Mouse (Mus musculus) heart, embryonic 10.5 days (tissue): ENCODE results near the gene Efcc1. TPM values are rescaled to one million over a fixed set of nuclear protein-coding genes. Genes with fewer than 3 reads are reported as not detected.
A peak's percentile ranks its signal among the peaks of the same experiment; 100 is the strongest.

Experiments used
- DNase-seq: peaks from one replicate; pipeline ENCODE4 v3.0.0-alpha.2; 2017; ENCODE audit warnings: low spot score
- H3K27ac ChIP-seq: fragments of 300-500 bp; sonication (generic); 2 replicates; pipeline ENCODE4 v1.5.1; 2016; ENCODE audit warnings: mild to moderate bottlenecking
- H3K27me3 ChIP-seq: fragments of 300-500 bp; sonication (generic); 2 replicates; pipeline ENCODE4 v1.6.1; 2016; ENCODE audit warnings: mild to moderate bottlenecking; ENCODE audit not compliant: poor library complexity, insufficient read depth, severe bottlenecking
- H3K36me3 ChIP-seq: fragments of 300-500 bp; sonication (generic); 2 replicates; pipeline ENCODE4 v1.6.1; 2016; ENCODE audit warnings: mild to moderate bottlenecking, moderate library complexity
- H3K4me1 ChIP-seq: fragments of 300-500 bp; sonication (generic); 2 replicates; pipeline ENCODE4 v1.6.1; 2016; ENCODE audit warnings: mild to moderate bottlenecking
- H3K4me3 ChIP-seq: fragments of 300-500 bp; sonication (generic); 2 replicates; pipeline ENCODE4 v1.5.1; 2016; ENCODE audit warnings: mild to moderate bottlenecking, moderate library complexity
- H3K9me3 ChIP-seq: fragments of 300-500 bp; sonication (generic); 2 replicates; pipeline ENCODE4 v1.6.1; 2016; ENCODE audit warnings: mild to moderate bottlenecking, moderate library complexity
- WGBS: fragments of 180-500 bp; shearing (Covaris S2); methylation state at CpG from one replicate; pipeline ENCODE4 v1.1.7; 2016; 5-methylcytosine and 5-hydroxymethylcytosine counted together
- polyA plus RNA-seq: library from polyadenylated mRNA; unstranded; fragments of >200 nt; fragmentation: Nextera tagmentation; extraction: Ambion mirVana; gene quantifications from 2 replicates; pipeline ENCODE4 v1.2.1, GENCODE M21; 2016

The Efcc1 gene
- 0.21 and 0.25 TPM in 2 replicates for polyA plus RNA-seq

DNA sequence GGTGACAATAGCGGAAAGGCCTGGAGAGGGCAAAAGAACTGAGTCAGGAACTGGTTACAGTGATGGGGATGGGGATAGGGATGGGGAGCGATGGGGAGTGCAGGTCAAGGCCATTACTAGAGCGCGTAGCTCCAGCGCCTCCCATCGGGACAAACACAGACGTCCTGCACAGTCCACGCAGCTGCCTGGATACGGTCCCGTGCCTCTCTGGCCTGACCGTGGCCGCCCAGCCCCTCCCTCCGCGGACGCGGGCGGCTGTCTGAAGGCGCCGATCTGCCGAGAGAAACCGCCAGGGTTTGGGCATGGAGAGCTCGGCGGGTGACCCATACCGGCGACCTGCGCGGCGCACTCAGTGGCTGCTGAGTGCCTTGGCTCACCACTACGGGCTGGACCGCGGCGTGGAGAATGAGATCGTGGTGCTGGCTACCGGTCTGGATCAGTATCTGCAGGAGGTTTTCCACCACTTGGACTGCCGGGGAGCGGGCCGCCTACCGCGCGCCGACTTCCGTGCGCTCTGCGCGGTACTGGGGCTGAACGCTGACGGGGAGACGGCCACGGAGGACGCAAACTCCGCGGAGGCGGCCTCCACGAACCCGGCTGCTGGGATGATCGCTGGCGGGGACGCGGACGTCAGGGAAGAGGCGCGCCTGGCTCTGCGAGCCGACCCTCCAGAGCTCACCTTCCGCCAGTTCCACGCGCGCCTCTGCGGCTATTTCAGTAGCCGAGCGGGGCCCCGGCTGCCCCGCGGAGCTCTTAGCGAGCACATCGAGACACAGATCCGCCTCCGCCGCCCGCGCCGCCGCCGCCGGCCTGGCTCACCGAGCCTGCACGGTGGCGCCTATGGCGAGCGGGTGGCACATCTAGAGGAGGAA is at the start of gene Efcc1:
Gene Efcc1, plus strand, starts transcription at position 279 of the 872 bp plus-strand sequence.
- Histone ChIP-seq H3K4me1 (peaks cover 43% of the 10 kb centered on the region), H3K36me3 (no peaks in the 10 kb centered on the region), H3K27ac (peak within 1 kb of the TSS; percentile 60), H3K27me3 (peaks cover 82% of the 10 kb centered on the region), H3K9me3 (no peaks in the 10 kb centered on the region), H3K4me3 (peak within 1 kb of the TSS; percentile 74)
- DNase-seq = no peak
- under 1% methylated on average over 90 of the region's 90 CpGs for WGBS

DNA sequence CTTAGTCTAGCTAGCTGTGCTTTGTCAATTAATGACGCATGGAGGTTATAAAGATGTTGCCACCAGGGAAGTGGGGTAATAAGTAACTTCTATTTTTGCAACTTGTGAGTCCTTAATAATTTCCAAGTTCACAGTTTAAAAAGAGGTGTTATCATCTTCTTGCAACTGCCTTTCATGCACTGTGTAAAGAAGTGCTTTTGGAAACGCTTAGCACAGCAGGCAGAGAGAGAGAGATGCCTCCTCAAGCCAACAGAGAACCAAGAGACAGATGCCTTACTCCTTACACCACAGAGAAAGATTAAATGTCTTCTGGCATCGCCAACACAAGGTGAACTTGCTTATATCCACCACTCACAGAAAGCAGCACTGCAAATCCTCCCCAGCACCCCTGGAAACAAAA is 34.7 kb upstream of the Efcc1 start:
- no peak for DNase-seq
- Histone ChIP-seq H3K4me3 (no peak overlapping the region), H3K36me3 (no peaks in the 10 kb centered on the region), H3K27me3 (peaks cover 10% of the 10 kb centered on the region), H3K27ac (no peak overlapping the region), H3K9me3 (no peaks in the 10 kb centered on the region), H3K4me1 (no peaks in the 10 kb centered on the region)
- WGBS = 72% methylated on average over 3 of the region's 3 CpGs

DNA sequence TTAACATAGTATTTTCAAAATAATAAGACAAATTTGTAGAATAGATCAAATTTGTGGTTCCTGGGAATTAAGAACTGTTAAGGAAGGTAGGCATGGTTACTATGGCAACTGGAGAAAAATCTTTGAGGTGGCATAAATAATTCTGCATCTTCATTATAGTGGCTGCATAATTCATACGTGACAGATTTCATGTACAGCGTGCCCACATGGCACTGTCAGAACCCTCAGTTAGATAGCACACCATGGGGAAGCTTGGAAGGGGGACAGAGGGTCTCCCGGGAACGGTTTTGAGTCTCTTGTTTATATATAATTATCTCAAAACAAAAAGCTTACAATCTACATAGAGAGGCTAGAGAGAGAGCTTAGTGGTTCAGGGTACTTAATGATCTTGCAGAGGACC is 34.1 kb upstream of the Efcc1 start:
- Histone ChIP-seq H3K36me3 (no peaks in the 10 kb centered on the region), H3K9me3 (no peaks in the 10 kb centered on the region), H3K4me1 (no peaks in the 10 kb centered on the region), H3K27ac (no peak overlapping the region), H3K4me3 (no peak overlapping the region), H3K27me3 (peaks cover 10% of the 10 kb centered on the region)
- 86% methylated on average over 4 of the region's 4 CpGs for WGBS
- DNase-seq = no peak

DNA sequence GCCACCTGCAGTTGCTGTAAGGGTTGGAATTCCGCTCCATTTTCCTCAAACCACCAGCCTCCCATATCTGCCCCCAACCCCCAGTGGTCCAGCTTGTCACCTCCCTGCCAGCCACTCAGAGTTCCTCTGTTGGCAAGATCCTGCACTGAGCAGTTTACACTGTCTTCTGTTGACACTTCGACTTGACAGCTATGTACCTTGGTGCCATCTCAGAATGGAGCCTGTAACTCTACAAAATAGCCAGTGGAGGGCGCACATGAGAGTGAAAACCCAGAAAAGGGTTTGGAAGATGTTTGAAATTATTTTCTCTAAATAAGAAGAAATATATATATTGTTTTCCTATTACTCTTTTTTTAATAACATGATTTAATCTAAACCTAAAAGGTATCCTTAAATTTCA is 24.4 kb upstream of the Efcc1 start:
- H3K4me1 ChIP-seq = no peaks in the 10 kb centered on the region
- no peak overlapping the region for H3K27ac ChIP-seq
- H3K27me3 ChIP-seq = 0 out of 2 replicates have a peak, but pooled peaks cover 14% of the 10 kb centered on the region
- DNase-seq = no peak
- no peaks in the 10 kb centered on the region for H3K9me3 ChIP-seq
- 45% methylated on average over 3 of the region's 3 CpGs for WGBS
- H3K4me3 ChIP-seq = no peak overlapping the region
- H3K36me3 ChIP-seq = no peaks in the 10 kb centered on the region

DNA sequence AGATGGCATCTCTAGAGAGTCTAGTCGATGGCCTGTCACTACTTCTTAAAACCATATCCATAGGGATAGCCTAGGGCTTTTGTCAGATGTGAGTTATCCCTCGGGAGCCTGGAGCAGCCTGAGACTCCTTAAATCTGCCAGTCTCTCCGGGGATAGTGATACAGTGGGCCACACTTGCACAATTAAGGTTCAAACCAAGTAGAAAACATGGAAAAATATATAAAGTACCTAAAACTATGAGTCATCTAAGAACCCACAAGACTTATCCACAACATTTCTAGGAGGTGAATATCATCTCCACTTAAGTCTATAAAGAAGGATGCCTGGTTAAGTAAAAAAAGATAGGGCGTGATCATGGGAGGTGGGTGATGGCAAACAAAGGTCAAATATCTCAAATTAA is 18.4 kb upstream of the Efcc1 start:
- no peak overlapping the region for H3K4me3 ChIP-seq
- peaks cover 21% of the 10 kb centered on the region for H3K27me3 ChIP-seq
- no peak overlapping the region for H3K27ac ChIP-seq
- WGBS = 76% methylated on average over 4 of the region's 4 CpGs
- H3K36me3 ChIP-seq = no peaks in the 10 kb centered on the region
- no peak for DNase-seq
- H3K4me1 ChIP-seq = no peaks in the 10 kb centered on the region
- no peaks in the 10 kb centered on the region for H3K9me3 ChIP-seq

DNA sequence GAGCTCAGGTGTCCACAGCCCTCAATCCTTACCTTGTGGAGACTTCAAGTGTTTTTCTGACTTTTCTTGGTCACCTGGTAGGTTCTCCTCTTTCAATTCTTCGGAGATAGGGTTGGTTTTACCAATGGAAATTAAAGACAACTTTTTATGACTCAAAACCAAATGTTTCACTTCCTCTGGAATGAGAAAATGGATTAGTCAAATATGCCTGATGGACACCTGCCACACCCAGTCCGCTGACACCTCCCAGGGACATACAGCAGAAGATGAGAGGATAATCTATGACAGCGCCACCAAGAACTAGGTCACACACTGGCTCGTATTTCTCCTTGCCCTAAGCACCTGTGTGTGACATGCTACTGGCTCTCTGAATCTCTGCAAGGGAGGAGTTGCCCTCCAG is 16.6 kb upstream of the Efcc1 start:
- Histone ChIP-seq H3K4me3 (no peak overlapping the region), H3K27me3 (peaks cover 19% of the 10 kb centered on the region), H3K4me1 (no peaks in the 10 kb centered on the region), H3K27ac (no peak overlapping the region), H3K36me3 (no peaks in the 10 kb centered on the region), H3K9me3 (no peaks in the 10 kb centered on the region)
- DNase-seq = no peak
- 70% methylated on average over 4 of the region's 4 CpGs for whole genome bisulfite sequencing

DNA sequence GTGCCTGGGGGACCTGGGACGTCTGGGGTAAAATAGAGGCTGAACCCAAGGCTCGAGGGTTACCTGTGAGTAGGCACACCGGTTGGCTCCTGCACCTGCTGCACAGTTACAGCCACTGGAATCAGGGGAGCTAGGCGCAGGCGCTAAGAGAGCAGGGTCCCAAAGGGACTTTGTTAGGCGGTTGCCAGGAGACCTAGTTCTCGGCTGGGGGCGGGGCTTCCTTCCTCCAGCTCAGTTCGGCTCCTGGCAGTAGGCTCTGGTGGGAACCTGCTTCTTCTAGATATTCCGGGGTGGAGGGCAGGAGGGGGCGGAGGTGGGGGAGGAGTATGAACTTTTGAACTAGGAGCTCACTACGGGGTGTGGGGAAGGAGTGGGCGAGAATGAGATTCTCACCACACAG is 8.0 kb upstream of the Efcc1 start:
- no peaks in the 10 kb centered on the region for H3K9me3 ChIP-seq
- peak; percentile 88 for DNase-seq
- 0 out of 2 replicates have a peak overlapping the region, but pooled peaks have one; percentile 1 for H3K4me3 ChIP-seq
- H3K4me1 ChIP-seq = peaks cover 17% of the 10 kb centered on the region
- peaks cover 12% of the 10 kb centered on the region for H3K27me3 ChIP-seq
- no peak overlapping the region for H3K27ac ChIP-seq
- 5% methylated on average over 13 of the region's 13 CpGs for WGBS
- H3K36me3 ChIP-seq = no peaks in the 10 kb centered on the region

DNA sequence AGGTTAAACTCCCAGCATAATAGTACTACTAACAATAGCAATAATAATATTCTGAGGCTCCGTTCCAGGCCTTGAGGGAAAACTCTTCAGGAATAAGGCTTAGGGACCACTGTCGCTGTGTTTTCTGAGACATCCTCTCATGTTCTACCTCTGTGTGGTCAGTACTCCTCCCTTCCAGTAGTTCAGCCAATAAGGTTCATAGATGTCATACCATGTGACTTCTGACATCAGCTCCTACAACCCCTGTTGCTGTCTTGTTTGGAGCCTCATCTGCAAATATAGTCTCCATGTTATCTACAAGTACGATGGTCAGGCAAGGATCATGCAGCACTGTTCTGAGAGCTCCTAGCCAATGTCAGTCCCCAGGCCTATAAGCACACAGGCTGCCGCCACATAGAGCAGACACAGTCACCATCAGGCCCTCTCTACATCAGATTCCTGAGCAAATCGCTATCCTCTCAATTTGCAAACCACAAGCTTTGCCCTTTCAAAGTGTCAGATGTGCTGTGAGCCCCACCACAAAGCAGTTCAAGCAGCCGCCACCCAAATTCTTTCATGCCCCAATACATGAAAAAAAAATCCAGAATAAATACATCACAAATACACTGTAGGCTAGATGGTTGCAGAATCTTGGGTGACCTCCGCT is 5.3 kb upstream of the Efcc1 start:
- Histone ChIP-seq H3K4me3 (no peak overlapping the region), H3K27ac (no peak overlapping the region), H3K36me3 (no peaks in the 10 kb centered on the region), H3K9me3 (no peaks in the 10 kb centered on the region), H3K4me1 (peaks cover 20% of the 10 kb centered on the region), H3K27me3 (peaks cover 37% of the 10 kb centered on the region)
- WGBS = 71% methylated on average over 7 of the region's 7 CpGs
- DNase-seq = no peak

DNA sequence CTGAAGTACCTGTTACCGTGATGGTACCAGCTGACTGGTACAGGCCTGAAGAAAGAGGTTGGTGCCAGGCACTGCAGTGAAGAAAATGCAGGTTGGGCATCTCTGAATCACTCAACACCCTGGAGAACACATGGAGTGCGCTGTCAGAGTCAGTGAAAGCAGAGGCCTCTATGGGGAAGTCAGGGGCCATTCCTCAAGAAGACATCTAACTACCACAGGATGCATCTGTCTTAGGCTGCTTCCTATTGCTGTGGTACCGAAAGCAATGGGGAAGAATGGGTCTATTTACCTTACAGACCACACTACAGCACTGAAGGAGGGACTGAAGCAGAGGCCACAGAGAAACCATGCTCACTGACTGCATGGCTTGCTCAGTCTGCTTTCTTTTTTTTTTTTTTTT is 2.6 kb upstream of the Efcc1 start:
- DNase-seq = no peak
- Histone ChIP-seq H3K9me3 (no peaks in the 10 kb centered on the region), H3K27ac (no peak overlapping the region), H3K4me3 (no peak overlapping the region), H3K27me3 (peaks cover 55% of the 10 kb centered on the region), H3K4me1 (peaks cover 32% of the 10 kb centered on the region), H3K36me3 (no peaks in the 10 kb centered on the region)
- WGBS = 43% methylated on average over 3 of the region's 3 CpGs

DNA sequence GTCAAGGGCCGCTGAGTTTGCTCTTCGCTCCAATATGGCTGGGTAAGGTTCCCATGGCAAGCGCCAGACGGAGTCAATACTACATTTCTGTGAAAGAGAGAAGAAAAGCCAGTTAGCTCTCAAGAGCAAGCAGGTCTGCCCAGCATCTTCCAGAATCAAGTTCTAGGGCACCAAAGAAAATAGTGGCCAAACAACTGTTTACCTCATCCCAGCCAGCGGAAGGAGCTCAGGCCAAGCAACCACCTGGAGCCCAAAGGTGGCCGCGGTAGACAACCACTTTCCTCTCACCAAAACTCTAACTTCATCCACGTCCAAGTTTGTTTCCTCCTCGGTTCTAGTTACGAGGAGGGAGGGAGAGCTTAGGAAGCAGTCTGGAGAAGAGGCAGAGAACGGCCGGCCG is 528 bp upstream of the Efcc1 start:
- H3K36me3 ChIP-seq = no peaks in the 10 kb centered on the region
- peaks cover 75% of the 10 kb centered on the region for H3K27me3 ChIP-seq
- no peak overlapping the region for H3K27ac ChIP-seq
- peak overlapping the region; percentile 74 for H3K4me3 ChIP-seq
- H3K4me1 ChIP-seq = peaks cover 43% of the 10 kb centered on the region
- H3K9me3 ChIP-seq = no peaks in the 10 kb centered on the region
- no peak for DNase-seq
- WGBS = 13% methylated on average over 13 of the region's 13 CpGs

DNA sequence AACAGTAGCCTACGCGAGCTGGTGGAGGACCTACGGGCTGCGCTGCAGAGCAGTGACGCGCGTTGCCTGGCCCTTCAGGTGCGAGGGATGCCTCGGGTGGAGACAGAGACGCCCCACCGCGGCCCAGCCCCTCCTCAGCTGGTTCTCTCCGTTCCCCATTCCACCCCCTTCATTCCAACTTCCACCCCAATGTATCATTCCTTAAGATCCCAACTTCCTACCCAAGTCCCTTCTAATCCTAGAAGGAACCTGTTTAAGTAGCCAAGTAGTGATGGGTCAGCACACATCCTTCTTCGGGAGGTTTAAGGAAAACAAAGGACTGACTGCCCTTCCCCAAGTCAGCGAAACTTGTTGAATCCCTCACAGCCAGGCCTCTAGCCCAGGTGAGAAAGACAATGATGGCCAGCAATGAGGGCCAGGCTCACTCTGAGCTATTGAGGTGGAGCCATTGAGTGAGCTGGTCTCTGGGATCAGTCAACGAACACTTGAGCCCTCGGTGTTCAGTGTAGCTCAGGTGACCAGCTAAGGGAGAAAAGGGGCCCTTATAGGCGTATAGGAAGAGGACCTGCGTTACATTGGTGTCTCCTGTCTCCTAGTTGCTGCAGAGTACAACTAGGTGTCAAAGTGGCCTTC is 910 bp downstream of the Efcc1 start:
- H3K4me3 ChIP-seq = peak overlapping the region; percentile 74
- no peaks in the 10 kb centered on the region for H3K36me3 ChIP-seq
- 2% methylated on average over 19 of the region's 19 CpGs for WGBS
- DNase-seq = no peak
- peaks cover 84% of the 10 kb centered on the region for H3K27me3 ChIP-seq
- H3K4me1 ChIP-seq = peaks cover 43% of the 10 kb centered on the region
- H3K9me3 ChIP-seq = no peaks in the 10 kb centered on the region
- H3K27ac ChIP-seq = no peak overlapping the region

DNA sequence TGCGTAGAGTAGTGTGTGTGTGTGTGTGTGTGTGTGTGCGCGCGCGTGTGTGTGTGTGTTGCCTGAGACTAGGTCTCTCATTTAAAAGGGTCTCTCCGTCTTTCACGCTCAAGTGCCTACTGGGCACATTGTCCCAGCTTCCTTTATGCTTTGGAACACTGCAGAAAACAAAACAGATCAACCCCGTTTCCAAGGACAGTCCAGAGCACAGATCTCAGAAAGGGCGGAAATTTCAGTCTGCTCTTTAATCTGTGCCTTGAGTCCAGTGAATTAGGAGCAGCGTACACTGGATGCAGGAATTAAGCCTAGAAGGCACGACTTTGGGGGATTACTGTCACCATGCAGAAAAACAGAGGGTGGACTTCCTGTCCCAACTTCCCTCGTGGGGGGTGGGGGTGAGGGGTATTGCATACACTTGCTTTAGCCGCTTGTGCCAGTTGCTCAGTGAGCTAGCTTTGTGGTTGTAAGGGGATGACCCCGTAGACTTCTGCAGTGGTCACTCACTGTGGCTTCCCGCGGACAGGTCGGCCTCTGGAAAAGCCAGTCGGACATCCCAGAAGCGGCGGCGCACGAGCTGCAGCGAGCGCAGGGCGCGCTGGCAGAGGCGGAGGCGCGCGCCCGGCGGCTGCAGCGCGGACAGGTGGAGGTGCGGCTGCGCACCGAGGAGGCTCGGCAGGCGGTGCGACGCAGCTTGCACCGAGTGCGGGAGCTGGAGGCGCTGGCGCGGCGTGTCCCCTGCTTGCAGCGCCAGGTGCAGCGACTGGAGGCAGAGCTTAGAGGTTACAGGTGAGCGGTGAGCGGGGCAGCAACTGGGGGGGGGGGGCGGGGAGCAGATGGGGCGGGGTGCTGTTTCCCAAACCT is 1.7 kb downstream of the Efcc1 start:
- Histone ChIP-seq H3K9me3 (no peaks in the 10 kb centered on the region), H3K36me3 (no peaks in the 10 kb centered on the region), H3K27me3 (peaks cover 84% of the 10 kb centered on the region), H3K4me3 (peak overlapping the region; percentile 74), H3K27ac (no peak overlapping the region), H3K4me1 (peaks cover 43% of the 10 kb centered on the region)
- 3% methylated on average over 53 of the region's 53 CpGs for WGBS
- no peak for DNase-seq
